Mouse (Mus musculus): ENCODE results near the gene Mapre3. TPM values are rescaled to one million over a fixed set of nuclear protein-coding genes. Genes with fewer than 3 reads are reported as not detected.

The Mapre3 gene
- 14.1 and 15.5 TPM in 2 replicates for polyA plus RNA-seq (2015; fragmentation: Nextera tagmentation; extraction: Ambion mirVana)

DNA sequence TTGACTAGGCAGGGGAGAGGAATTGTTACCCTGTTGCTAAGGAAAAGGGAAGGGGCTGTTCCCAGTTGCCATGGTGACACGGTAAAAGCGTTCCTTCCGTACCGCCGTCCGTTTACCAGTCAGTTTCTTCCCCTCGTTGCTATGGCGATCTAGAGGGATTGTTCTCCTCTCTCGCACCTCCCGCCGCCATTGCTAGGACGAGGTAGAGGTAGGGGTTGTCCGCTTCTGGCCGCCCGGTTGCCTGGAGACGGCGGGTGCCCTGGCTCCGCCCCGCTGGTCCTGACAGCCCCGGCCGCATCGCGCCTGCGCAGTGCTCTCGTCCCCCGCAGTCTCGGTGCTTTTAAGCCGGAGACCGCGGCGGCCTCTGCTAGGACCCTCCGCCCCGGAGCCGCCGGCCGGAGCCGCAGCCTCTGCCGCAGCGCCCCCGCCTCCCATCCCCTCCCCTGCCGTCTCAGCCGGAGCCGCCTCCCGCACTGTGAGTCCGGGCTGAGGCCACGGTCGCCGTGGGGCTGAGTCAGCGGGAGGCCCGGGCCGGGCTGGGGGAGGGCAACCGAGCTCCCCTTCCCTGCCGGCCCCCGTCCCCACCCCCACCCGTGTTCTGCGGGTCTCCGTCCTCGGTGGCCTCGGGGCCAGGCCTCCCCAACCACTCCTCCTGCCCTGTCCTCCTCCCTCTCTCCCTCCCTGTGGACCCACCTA lies at the start of gene Mapre3:
Gene Mapre3, plus strand, starts transcription at position 218 of the 696 bp plus-strand sequence.
- TF ChIP-seq CTCF (IDR thresholded peaks at IDR 0.05; ENCODE audit: low read depth) (no peak), EP300 (optimal IDR thresholded peaks at IDR 0.05) (no peak)
- Histone ChIP-seq H3K9ac (ENCODE audit: low read length) (peak within 1 kb of the TSS; percentile 70), H3K9me3 (ENCODE audit: control insufficient read depth, low read length) (no peaks in the 10 kb centered on the region), H3K36me3 (ENCODE audit: control insufficient read depth, insufficient read depth, low read length) (no peaks in the 10 kb centered on the region), H3K4me3 (ENCODE audit: low read depth, low read length) (peak within 1 kb of the TSS; percentile 81), H3K4me2 (replicated peaks; ENCODE audit: low read depth) (peak within 1 kb of the TSS; percentile 81), H3K4me1 (replicated peaks; ENCODE audit: control insufficient read depth, insufficient read depth) (no peaks in the 10 kb centered on the region; the same call in 1 of the 2 replicates), H3K27me3 (ENCODE audit: control insufficient read depth, insufficient read depth, low read length) (no peaks in the 10 kb centered on the region), H3K27ac (replicated peaks) (0 out of 2 replicates have a peak within 1 kb of the TSS, but pooled peaks have one; percentile 30)
- under 1% methylated on average over 49 of the region's 59 CpGs for WGBS
- ATAC-seq (ENCODE audit: low FRiP score, low TSS enrichment) (peak; percentile 88), DNase-seq (ENCODE audit: low spot score) (peak; percentile 86)

DNA sequence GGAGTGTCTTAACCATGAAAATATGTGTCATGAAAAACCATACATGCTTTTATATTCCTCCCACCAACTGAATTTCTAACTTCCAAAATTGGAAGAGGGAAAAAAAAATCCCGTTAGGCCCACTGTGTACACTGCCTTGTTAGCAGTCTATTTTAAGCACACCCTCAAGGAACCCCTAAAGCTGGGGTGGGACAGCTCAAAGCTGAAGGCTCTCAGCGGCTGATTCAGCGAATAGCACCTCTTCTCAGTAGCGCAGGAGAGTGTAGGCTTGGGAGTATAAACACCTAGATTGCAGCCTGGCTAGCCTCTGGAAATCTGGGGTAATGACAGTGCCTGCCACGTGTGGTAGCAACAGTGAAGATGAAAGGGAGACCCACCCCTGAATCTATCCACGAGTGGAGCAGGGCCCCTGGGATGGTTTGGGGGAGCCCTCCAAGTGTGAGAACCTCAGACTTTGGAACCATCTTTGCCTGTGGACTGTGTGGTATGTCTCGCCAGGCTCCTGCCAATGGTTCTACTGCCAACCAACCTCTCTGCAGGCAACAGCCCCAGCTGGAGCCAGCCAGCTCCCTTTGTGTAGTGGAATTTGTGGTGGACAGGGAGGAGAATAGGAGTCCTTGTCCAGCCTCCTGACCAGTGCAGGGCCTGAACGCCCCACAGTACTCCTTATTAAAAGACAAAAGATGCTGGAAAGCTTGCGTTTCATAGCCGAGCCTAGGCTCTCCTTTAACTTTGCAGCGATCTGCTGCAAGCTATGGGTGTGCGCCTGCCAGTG lies 48.7 kb upstream of the Mapre3 start:
- Histone ChIP-seq H3K27me3 (ENCODE audit: control insufficient read depth, insufficient read depth, low read length) (no peaks in the 10 kb centered on the region), H3K36me3 (ENCODE audit: control insufficient read depth, insufficient read depth, low read length) (no peaks in the 10 kb centered on the region), H3K9me3 (ENCODE audit: control insufficient read depth, low read length) (no peaks in the 10 kb centered on the region), H3K4me1 (replicated peaks; ENCODE audit: control insufficient read depth, insufficient read depth) (no peaks in the 10 kb centered on the region), H3K4me3 (ENCODE audit: low read depth, low read length) (no peak overlapping the region), H3K27ac (replicated peaks) (0 out of 2 replicates have a peak overlapping the region, but pooled peaks have one; percentile 8), H3K9ac (ENCODE audit: low read length) (no peak overlapping the region), H3K4me2 (replicated peaks; ENCODE audit: low read depth) (no peak overlapping the region)
- TF ChIP-seq EP300 (optimal IDR thresholded peaks at IDR 0.05) (no peak), CTCF (IDR thresholded peaks at IDR 0.05; ENCODE audit: low read depth) (no peak)
- no peak for ATAC-seq (ENCODE audit: low FRiP score, low TSS enrichment)
- DNase-seq (ENCODE audit: low spot score): no peak
- 71% methylated on average over 12 of the region's 12 CpGs for WGBS

DNA sequence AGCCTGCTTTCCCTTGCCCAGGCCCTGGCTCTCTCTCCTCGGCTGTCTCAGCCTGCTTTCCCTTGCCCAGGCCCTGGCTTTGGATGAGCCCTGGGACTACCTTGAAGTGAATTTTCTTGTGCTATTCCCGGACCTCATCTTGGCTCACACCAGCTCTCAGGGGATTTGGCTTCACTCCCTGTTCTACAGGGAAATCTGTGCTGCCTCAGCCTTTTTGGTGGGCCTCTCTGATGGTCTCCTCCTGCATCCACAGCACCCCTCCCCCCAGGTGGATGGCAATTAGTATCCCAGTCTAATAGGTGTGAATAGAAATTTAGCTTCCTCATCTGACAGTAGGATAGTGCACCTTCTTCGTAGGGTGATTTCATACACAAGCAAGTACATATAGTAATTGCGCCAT lies 46.4 kb upstream of the Mapre3 start:
- no peak for TF ChIP-seq EP300 (optimal IDR thresholded peaks at IDR 0.05)
- TF ChIP-seq CTCF (IDR thresholded peaks at IDR 0.05; ENCODE audit: low read depth): no peak
- no peaks in the 10 kb centered on the region for H3K9me3 ChIP-seq (ENCODE audit: control insufficient read depth, low read length)
- no peak overlapping the region for H3K4me2 ChIP-seq (replicated peaks; ENCODE audit: low read depth)
- H3K27ac ChIP-seq (replicated peaks): 0 out of 2 replicates have a peak overlapping the region, but pooled peaks have one; percentile 24
- no peaks in the 10 kb centered on the region for H3K36me3 ChIP-seq (ENCODE audit: control insufficient read depth, insufficient read depth, low read length)
- no peak overlapping the region for H3K4me3 ChIP-seq (ENCODE audit: low read depth, low read length)
- H3K27me3 ChIP-seq (ENCODE audit: control insufficient read depth, insufficient read depth, low read length): no peaks in the 10 kb centered on the region
- ATAC-seq (ENCODE audit: low FRiP score, low TSS enrichment) (0 out of 2 replicates have a peak, but pooled peaks have one; percentile 6), DNase-seq (ENCODE audit: low spot score) (no peak)
- no peaks in the 10 kb centered on the region for H3K4me1 ChIP-seq (replicated peaks; ENCODE audit: control insufficient read depth, insufficient read depth)
- 63% methylated on average over 4 of the region's 4 CpGs for WGBS
- no peak overlapping the region for H3K9ac ChIP-seq (ENCODE audit: low read length)

DNA sequence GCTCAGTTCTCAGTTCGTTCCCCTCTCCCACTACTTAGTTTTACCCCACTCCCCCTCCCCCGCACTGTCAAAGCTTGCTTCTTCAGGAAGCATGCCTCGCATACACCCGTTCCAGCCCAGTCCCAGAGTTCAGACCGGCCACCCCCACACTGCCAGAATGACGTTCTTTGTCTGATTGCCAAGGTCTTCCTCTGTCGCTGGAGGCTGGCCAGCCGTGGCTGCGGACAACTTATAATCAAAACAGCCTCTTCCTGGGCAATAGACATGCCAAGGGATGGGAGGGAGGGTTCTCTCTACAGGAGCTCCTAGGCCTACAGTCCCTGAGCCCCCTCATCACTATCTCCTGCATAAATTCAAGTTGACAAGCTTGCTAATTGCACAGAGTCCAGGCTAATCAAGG lies 45.8 kb upstream of the Mapre3 start:
- Histone ChIP-seq H3K9ac (ENCODE audit: low read length) (no peak overlapping the region), H3K4me1 (replicated peaks; ENCODE audit: control insufficient read depth, insufficient read depth) (no peaks in the 10 kb centered on the region), H3K9me3 (ENCODE audit: control insufficient read depth, low read length) (no peaks in the 10 kb centered on the region), H3K27me3 (ENCODE audit: control insufficient read depth, insufficient read depth, low read length) (no peaks in the 10 kb centered on the region), H3K36me3 (ENCODE audit: control insufficient read depth, insufficient read depth, low read length) (no peaks in the 10 kb centered on the region), H3K4me3 (ENCODE audit: low read depth, low read length) (no peak overlapping the region), H3K27ac (replicated peaks) (no peak overlapping the region), H3K4me2 (replicated peaks; ENCODE audit: low read depth) (no peak overlapping the region)
- TF ChIP-seq EP300 (optimal IDR thresholded peaks at IDR 0.05): no peak
- TF ChIP-seq CTCF (IDR thresholded peaks at IDR 0.05; ENCODE audit: low read depth): no peak
- DNase-seq (ENCODE audit: low spot score) (peak; percentile 48), ATAC-seq (ENCODE audit: low FRiP score, low TSS enrichment) (peak; percentile 59; the same call in 1 of the 2 replicates)
- 21% methylated on average over 9 of the region's 9 CpGs for WGBS

DNA sequence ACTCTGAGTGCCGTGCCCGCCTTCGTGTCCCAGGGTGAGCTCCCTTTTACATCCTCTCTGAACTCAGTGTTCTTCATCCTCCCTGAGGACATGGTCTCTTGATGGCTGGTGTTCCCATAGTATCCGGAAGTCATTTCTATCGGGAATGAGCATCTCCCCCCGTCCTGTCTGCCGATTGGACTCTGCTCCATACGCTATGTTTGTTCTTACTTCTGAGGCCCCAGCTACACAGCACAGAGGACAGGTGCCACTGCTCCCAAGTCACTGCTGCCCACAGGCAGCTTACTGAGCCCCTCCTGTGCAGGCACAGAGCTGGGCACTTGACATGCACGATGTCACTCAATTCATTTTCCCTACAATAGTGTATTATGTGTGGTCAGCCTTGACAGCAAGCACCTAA lies 45.4 kb upstream of the Mapre3 start:
- DNase-seq (ENCODE audit: low spot score) (no peak), ATAC-seq (ENCODE audit: low FRiP score, low TSS enrichment) (no peak)
- no peaks in the 10 kb centered on the region for H3K36me3 ChIP-seq (ENCODE audit: control insufficient read depth, insufficient read depth, low read length)
- no peaks in the 10 kb centered on the region for H3K27me3 ChIP-seq (ENCODE audit: control insufficient read depth, insufficient read depth, low read length)
- H3K4me1 ChIP-seq (replicated peaks; ENCODE audit: control insufficient read depth, insufficient read depth): no peaks in the 10 kb centered on the region
- no peak overlapping the region for H3K27ac ChIP-seq (replicated peaks)
- no peaks in the 10 kb centered on the region for H3K9me3 ChIP-seq (ENCODE audit: control insufficient read depth, low read length)
- 66% methylated on average over 9 of the region's 9 CpGs for WGBS
- H3K9ac ChIP-seq (ENCODE audit: low read length): no peak overlapping the region
- no peak overlapping the region for H3K4me3 ChIP-seq (ENCODE audit: low read depth, low read length)
- H3K4me2 ChIP-seq (replicated peaks; ENCODE audit: low read depth): no peak overlapping the region
- TF ChIP-seq CTCF (IDR thresholded peaks at IDR 0.05; ENCODE audit: low read depth): no peak
- no peak for TF ChIP-seq EP300 (optimal IDR thresholded peaks at IDR 0.05)

Data from stomach, postnatal 0 days (tissue).